Mouse (Mus musculus): ENCODE measurements around the gene Pigq. TPM values are rescaled to one million over a fixed set of nuclear protein-coding genes. Genes with fewer than 3 reads are reported as not detected.

The Pigq gene
- 18.6 TPM for polyA plus RNA-seq (2015; fragmentation: Illumina TruSeq; extraction: RNeasy Lipid Tissue Mini Kit (QIAGEN cat#74804); ENCODE audit: insufficient read depth, low read depth, low replicate concordance)

DNA sequence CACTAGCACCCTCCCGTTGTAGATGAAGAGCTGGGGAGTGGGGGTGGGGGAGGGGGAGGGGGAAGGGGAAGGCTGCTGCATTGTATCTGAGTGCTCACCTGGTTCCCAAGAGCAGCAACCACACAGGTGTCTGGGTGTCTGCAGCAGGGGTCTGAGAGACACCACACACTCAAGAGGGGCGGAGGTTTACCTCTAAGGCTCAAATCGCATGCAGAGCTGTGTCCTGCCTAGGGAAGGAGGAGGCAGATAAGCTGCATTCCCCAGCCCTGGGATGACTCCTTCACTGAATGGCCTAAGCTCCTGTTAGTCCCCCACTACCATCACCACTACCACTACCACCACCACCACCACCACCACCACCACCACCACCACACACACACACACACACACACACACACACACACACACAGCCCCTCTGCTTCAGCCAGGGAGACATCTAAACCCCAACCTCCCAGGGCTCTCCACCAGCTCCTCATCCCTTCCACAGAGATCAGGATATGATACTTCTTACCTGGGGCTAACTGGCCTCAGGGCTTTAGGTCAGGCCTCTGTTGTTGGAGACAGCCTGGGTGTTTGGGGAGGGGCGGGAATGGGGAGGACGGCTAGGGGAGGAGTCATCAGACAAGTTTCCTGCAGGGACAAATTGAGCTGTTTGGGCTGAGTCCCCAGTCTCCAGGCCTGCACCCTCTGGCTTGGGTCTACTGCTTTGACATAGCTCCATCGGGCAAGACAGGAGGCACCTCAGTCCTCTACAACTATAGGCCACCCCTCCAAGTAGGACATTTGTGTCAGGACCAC lies at the start of gene Pigq, which contains the start of gene Nhlrc4:
Pigq (minus strand) TSS at position 571 of the 798 bp plus-strand sequence.
Nhlrc4 (minus strand) TSS at position 596 of the 798 bp plus-strand sequence.

GRCm38 (mm10) chr17:25985306-25986294 lies 40.9 kb upstream of the Pigq start, which contains the start of gene Capn15:
Gene Capn15 (minus strand): TSS chr17:25985796.

GRCm38 (mm10) chr17:25951803-25952623 lies 7.3 kb upstream of the Pigq start, which contains the start of gene A930017K11Rik:
Gene A930017K11Rik (minus strand): TSS chr17:25952565.

GRCm38 (mm10) chr17:25919144-25919785 lies 25.5 kb downstream of the Pigq start, which contains the start of gene Rab40c:
Gene Rab40c (minus strand): TSS chr17:25919727.

GRCm38 (mm10) chr17:25880196-25880910 lies 64.4 kb downstream of the Pigq start, which contains the start of gene Wfikkn1:
Gene Wfikkn1 (minus strand): TSS chr17:25880858.

Other genes starting within 250 kb of the Pigq start
- gene Gng13, start 227.8 kb downstream of the Pigq start, polyA plus RNA-seq (2015; fragmentation: Illumina TruSeq; extraction: RNeasy Lipid Tissue Mini Kit (QIAGEN cat#74804); ENCODE audit: insufficient read depth, low read depth, low replicate concordance), result not detected
- 1.3 TPM for gene Chtf18, start 217.5 kb downstream of the Pigq start, polyA plus RNA-seq (2015; fragmentation: Illumina TruSeq; extraction: RNeasy Lipid Tissue Mini Kit (QIAGEN cat#74804); ENCODE audit: insufficient read depth, low read depth, low replicate concordance)
- 4.7 TPM for gene Rpusd1, start 217.3 kb downstream of the Pigq start, polyA plus RNA-seq (2015; fragmentation: Illumina TruSeq; extraction: RNeasy Lipid Tissue Mini Kit (QIAGEN cat#74804); ENCODE audit: insufficient read depth, low read depth, low replicate concordance)
- not detected for gene Mslnl, start 208.9 kb downstream of the Pigq start, polyA plus RNA-seq (2015; fragmentation: Illumina TruSeq; extraction: RNeasy Lipid Tissue Mini Kit (QIAGEN cat#74804); ENCODE audit: insufficient read depth, low read depth, low replicate concordance)
- gene Msln, start 190.6 kb downstream of the Pigq start, polyA plus RNA-seq (2015; fragmentation: Illumina TruSeq; extraction: RNeasy Lipid Tissue Mini Kit (QIAGEN cat#74804); ENCODE audit: insufficient read depth, low read depth, low replicate concordance), result 29.2 TPM
- 9.7 TPM for gene Narfl, start 171.2 kb downstream of the Pigq start, polyA plus RNA-seq (2015; fragmentation: Illumina TruSeq; extraction: RNeasy Lipid Tissue Mini Kit (QIAGEN cat#74804); ENCODE audit: insufficient read depth, low read depth, low replicate concordance)
- gene Haghl, start 159.3 kb downstream of the Pigq start, polyA plus RNA-seq (2015; fragmentation: Illumina TruSeq; extraction: RNeasy Lipid Tissue Mini Kit (QIAGEN cat#74804); ENCODE audit: insufficient read depth, low read depth, low replicate concordance), result 9.3 TPM
- not detected for gene Ccdc78, start 158.4 kb downstream of the Pigq start, polyA plus RNA-seq (2015; fragmentation: Illumina TruSeq; extraction: RNeasy Lipid Tissue Mini Kit (QIAGEN cat#74804); ENCODE audit: insufficient read depth, low read depth, low replicate concordance)
- gene Fam173a, start 152.0 kb downstream of the Pigq start, polyA plus RNA-seq (2015; fragmentation: Illumina TruSeq; extraction: RNeasy Lipid Tissue Mini Kit (QIAGEN cat#74804); ENCODE audit: insufficient read depth, low read depth, low replicate concordance), result 35.5 TPM
- not detected for gene AC134908.4, start 149.3 kb downstream of the Pigq start, polyA plus RNA-seq (2015; fragmentation: Illumina TruSeq; extraction: RNeasy Lipid Tissue Mini Kit (QIAGEN cat#74804); ENCODE audit: insufficient read depth, low read depth, low replicate concordance)
- gene Metrn, start 147.8 kb downstream of the Pigq start, polyA plus RNA-seq (2015; fragmentation: Illumina TruSeq; extraction: RNeasy Lipid Tissue Mini Kit (QIAGEN cat#74804); ENCODE audit: insufficient read depth, low read depth, low replicate concordance), result 7.6 TPM
- gene Fbxl16, start 135.9 kb downstream of the Pigq start, polyA plus RNA-seq (2015; fragmentation: Illumina TruSeq; extraction: RNeasy Lipid Tissue Mini Kit (QIAGEN cat#74804); ENCODE audit: insufficient read depth, low read depth, low replicate concordance), result 9.7 TPM
- 5.2 TPM for gene Wdr24, start 121.3 kb downstream of the Pigq start, polyA plus RNA-seq (2015; fragmentation: Illumina TruSeq; extraction: RNeasy Lipid Tissue Mini Kit (QIAGEN cat#74804); ENCODE audit: insufficient read depth, low read depth, low replicate concordance)
- gene Jmjd8, start 116.1 kb downstream of the Pigq start, polyA plus RNA-seq (2015; fragmentation: Illumina TruSeq; extraction: RNeasy Lipid Tissue Mini Kit (QIAGEN cat#74804); ENCODE audit: insufficient read depth, low read depth, low replicate concordance), result 31.5 TPM
- gene Stub1, start 111.5 kb downstream of the Pigq start, polyA plus RNA-seq (2015; fragmentation: Illumina TruSeq; extraction: RNeasy Lipid Tissue Mini Kit (QIAGEN cat#74804); ENCODE audit: insufficient read depth, low read depth, low replicate concordance), result 46.1 TPM
- 2.8 TPM for gene Rhbdl1, start 107.6 kb downstream of the Pigq start, polyA plus RNA-seq (2015; fragmentation: Illumina TruSeq; extraction: RNeasy Lipid Tissue Mini Kit (QIAGEN cat#74804); ENCODE audit: insufficient read depth, low read depth, low replicate concordance)
- 4.0 TPM for gene Gm20683, start 103.2 kb downstream of the Pigq start, polyA plus RNA-seq (2015; fragmentation: Illumina TruSeq; extraction: RNeasy Lipid Tissue Mini Kit (QIAGEN cat#74804); ENCODE audit: insufficient read depth, low read depth, low replicate concordance)
- gene Rhot2, start 100.1 kb downstream of the Pigq start, polyA plus RNA-seq (2015; fragmentation: Illumina TruSeq; extraction: RNeasy Lipid Tissue Mini Kit (QIAGEN cat#74804); ENCODE audit: insufficient read depth, low read depth, low replicate concordance), result 10.2 TPM
- 13.6 TPM for gene Wdr90, start 83.4 kb downstream of the Pigq start, polyA plus RNA-seq (2015; fragmentation: Illumina TruSeq; extraction: RNeasy Lipid Tissue Mini Kit (QIAGEN cat#74804); ENCODE audit: insufficient read depth, low read depth, low replicate concordance)
- gene Mcrip2, start 76.2 kb downstream of the Pigq start, polyA plus RNA-seq (2015; fragmentation: Illumina TruSeq; extraction: RNeasy Lipid Tissue Mini Kit (QIAGEN cat#74804); ENCODE audit: insufficient read depth, low read depth, low replicate concordance), result 44.5 TPM
- 26.2 TPM for gene Mettl26, start 69.9 kb downstream of the Pigq start, polyA plus RNA-seq (2015; fragmentation: Illumina TruSeq; extraction: RNeasy Lipid Tissue Mini Kit (QIAGEN cat#74804); ENCODE audit: insufficient read depth, low read depth, low replicate concordance)
- 1.3 TPM for gene Wfikkn1, start 64.1 kb downstream of the Pigq start, polyA plus RNA-seq (2015; fragmentation: Illumina TruSeq; extraction: RNeasy Lipid Tissue Mini Kit (QIAGEN cat#74804); ENCODE audit: insufficient read depth, low read depth, low replicate concordance)
- gene Rab40c, start 25.2 kb downstream of the Pigq start, polyA plus RNA-seq (2015; fragmentation: Illumina TruSeq; extraction: RNeasy Lipid Tissue Mini Kit (QIAGEN cat#74804); ENCODE audit: insufficient read depth, low read depth, low replicate concordance), result 5.7 TPM
- gene Nhlrc4, start within 50 bp of the Pigq start, polyA plus RNA-seq (2015; fragmentation: Illumina TruSeq; extraction: RNeasy Lipid Tissue Mini Kit (QIAGEN cat#74804); ENCODE audit: insufficient read depth, low read depth, low replicate concordance), result not detected
- not detected for gene A930017K11Rik, start 7.6 kb upstream of the Pigq start, polyA plus RNA-seq (2015; fragmentation: Illumina TruSeq; extraction: RNeasy Lipid Tissue Mini Kit (QIAGEN cat#74804); ENCODE audit: insufficient read depth, low read depth, low replicate concordance)
- 8.6 TPM for gene Capn15, start 40.9 kb upstream of the Pigq start, polyA plus RNA-seq (2015; fragmentation: Illumina TruSeq; extraction: RNeasy Lipid Tissue Mini Kit (QIAGEN cat#74804); ENCODE audit: insufficient read depth, low read depth, low replicate concordance)
- gene Rab11fip3, start 124.6 kb upstream of the Pigq start, polyA plus RNA-seq (2015; fragmentation: Illumina TruSeq; extraction: RNeasy Lipid Tissue Mini Kit (QIAGEN cat#74804); ENCODE audit: insufficient read depth, low read depth, low replicate concordance), result 6.4 TPM
- 6.9 TPM for gene Decr2, start 145.4 kb upstream of the Pigq start, polyA plus RNA-seq (2015; fragmentation: Illumina TruSeq; extraction: RNeasy Lipid Tissue Mini Kit (QIAGEN cat#74804); ENCODE audit: insufficient read depth, low read depth, low replicate concordance)
- 3.6 TPM for gene Nme4, start 150.7 kb upstream of the Pigq start, polyA plus RNA-seq (2015; fragmentation: Illumina TruSeq; extraction: RNeasy Lipid Tissue Mini Kit (QIAGEN cat#74804); ENCODE audit: insufficient read depth, low read depth, low replicate concordance)
- 21.1 TPM for gene Tmem8, start 168.4 kb upstream of the Pigq start, polyA plus RNA-seq (2015; fragmentation: Illumina TruSeq; extraction: RNeasy Lipid Tissue Mini Kit (QIAGEN cat#74804); ENCODE audit: insufficient read depth, low read depth, low replicate concordance)
- 25.2 TPM for gene Mrpl28, start 178.6 kb upstream of the Pigq start, polyA plus RNA-seq (2015; fragmentation: Illumina TruSeq; extraction: RNeasy Lipid Tissue Mini Kit (QIAGEN cat#74804); ENCODE audit: insufficient read depth, low read depth, low replicate concordance)
- 6.6 TPM for gene Axin1, start 193.8 kb upstream of the Pigq start, polyA plus RNA-seq (2015; fragmentation: Illumina TruSeq; extraction: RNeasy Lipid Tissue Mini Kit (QIAGEN cat#74804); ENCODE audit: insufficient read depth, low read depth, low replicate concordance)